Mouse (Mus musculus): Measurements from ENCODE around the gene Gm3336. TPM values are rescaled to one million over a fixed set of nuclear protein-coding genes. Genes with fewer than 3 reads are reported as not detected.

Gene Gm3336
- polyA plus RNA-seq, 1 experiment from 2014 or later = 0.15 TPM

- Histone ChIP-seq H3K27ac (ENCODE audit: low read depth, low read length) (no peak overlapping the region; the same call in 1 of the 2 replicates), H3K4me3 (ENCODE audit: low read depth, low read length) (no peak overlapping the region), H3K9ac (ENCODE audit: low read depth, low read length) (peak overlapping the region; percentile 46), H3K36me3 (ENCODE audit: control insufficient read depth, insufficient read depth, low read length) (peaks cover 24% of the 10 kb centered on the region), H3K27me3 (replicated peaks; ENCODE audit: control insufficient read depth, insufficient read depth, low read length) (no peaks in the 10 kb centered on the region), H3K9me3 (ENCODE audit: control insufficient read depth, low read length) (no peaks in the 10 kb centered on the region), H3K4me1 (replicated peaks; ENCODE audit: control insufficient read depth, insufficient read depth, low read length) (peaks cover 44% of the 10 kb centered on the region), H3K4me2 (peak overlapping the region; percentile 46)
- DNase-seq (ENCODE audit: low spot score) = no peak
- 90% methylated on average over 15 of the region's 15 CpGs for WGBS
- no peak for ATAC-seq (replicated peaks; ENCODE audit: low FRiP score)
Observed at GRCm38 (mm10) chr8:70677451-70678080, 40.8 kb upstream of the Gm3336 start.

GRCm38 (mm10) chr8:70678679-70679078 lies 39.7 kb upstream of the Gm3336 start:
- no peak overlapping the region for H3K4me3 ChIP-seq (ENCODE audit: low read depth, low read length)
- no peak overlapping the region for H3K4me2 ChIP-seq
- peaks cover 24% of the 10 kb centered on the region for H3K36me3 ChIP-seq (ENCODE audit: control insufficient read depth, insufficient read depth, low read length)
- no peaks in the 10 kb centered on the region for H3K9me3 ChIP-seq (ENCODE audit: control insufficient read depth, low read length)
- DNase-seq (ENCODE audit: low spot score) (no peak), ATAC-seq (replicated peaks; ENCODE audit: low FRiP score) (no peak)
- H3K27me3 ChIP-seq (replicated peaks; ENCODE audit: control insufficient read depth, insufficient read depth, low read length) = no peaks in the 10 kb centered on the region
- no peak overlapping the region for H3K27ac ChIP-seq (ENCODE audit: low read depth, low read length)
- peaks cover 45% of the 10 kb centered on the region for H3K4me1 ChIP-seq (replicated peaks; ENCODE audit: control insufficient read depth, insufficient read depth, low read length)
- no peak overlapping the region for H3K9ac ChIP-seq (ENCODE audit: low read depth, low read length)

GRCm38 (mm10) chr8:70679404-70679803 lies 38.9 kb upstream of the Gm3336 start:
- Histone ChIP-seq H3K27me3 (replicated peaks; ENCODE audit: control insufficient read depth, insufficient read depth, low read length) (no peaks in the 10 kb centered on the region), H3K4me1 (replicated peaks; ENCODE audit: control insufficient read depth, insufficient read depth, low read length) (peaks cover 40% of the 10 kb centered on the region), H3K36me3 (ENCODE audit: control insufficient read depth, insufficient read depth, low read length) (peaks cover 24% of the 10 kb centered on the region), H3K27ac (ENCODE audit: low read depth, low read length) (no peak overlapping the region), H3K4me3 (ENCODE audit: low read depth, low read length) (no peak overlapping the region), H3K9ac (ENCODE audit: low read depth, low read length) (peak overlapping the region; percentile 22; the same call in 1 of the 2 replicates), H3K4me2 (no peak overlapping the region), H3K9me3 (ENCODE audit: control insufficient read depth, low read length) (no peaks in the 10 kb centered on the region)
- WGBS = 95% methylated on average over 4 of the region's 4 CpGs
- ATAC-seq (replicated peaks; ENCODE audit: low FRiP score) (no peak), DNase-seq (ENCODE audit: low spot score) (no peak)

- H3K9me3 ChIP-seq (ENCODE audit: control insufficient read depth, low read length) = no peaks in the 10 kb centered on the region
- H3K27ac ChIP-seq (ENCODE audit: low read depth, low read length) = no peak overlapping the region
- H3K4me2 ChIP-seq = no peak overlapping the region
- WGBS = 75% methylated on average over 3 of the region's 3 CpGs
- H3K36me3 ChIP-seq (ENCODE audit: control insufficient read depth, insufficient read depth, low read length) = peaks cover 24% of the 10 kb centered on the region
- ATAC-seq (replicated peaks; ENCODE audit: low FRiP score) = no peak
- no peak overlapping the region for H3K4me3 ChIP-seq (ENCODE audit: low read depth, low read length)
- no peaks in the 10 kb centered on the region for H3K27me3 ChIP-seq (replicated peaks; ENCODE audit: control insufficient read depth, insufficient read depth, low read length)
- H3K4me1 ChIP-seq (replicated peaks; ENCODE audit: control insufficient read depth, insufficient read depth, low read length) = peaks cover 34% of the 10 kb centered on the region
- H3K9ac ChIP-seq (ENCODE audit: low read depth, low read length) = no peak overlapping the region
- no peak for DNase-seq (ENCODE audit: low spot score)
Observed at GRCm38 (mm10) chr8:70680039-70680438, 38.3 kb upstream of the Gm3336 start.

GRCm38 (mm10) chr8:70681410-70681809 lies 36.9 kb upstream of the Gm3336 start:
- Histone ChIP-seq H3K36me3 (ENCODE audit: control insufficient read depth, insufficient read depth, low read length) (peaks cover 23% of the 10 kb centered on the region), H3K4me3 (ENCODE audit: low read depth, low read length) (no peak overlapping the region), H3K27me3 (replicated peaks; ENCODE audit: control insufficient read depth, insufficient read depth, low read length) (no peaks in the 10 kb centered on the region), H3K9ac (ENCODE audit: low read depth, low read length) (no peak overlapping the region), H3K4me2 (no peak overlapping the region), H3K4me1 (replicated peaks; ENCODE audit: control insufficient read depth, insufficient read depth, low read length) (peaks cover 25% of the 10 kb centered on the region), H3K27ac (ENCODE audit: low read depth, low read length) (no peak overlapping the region), H3K9me3 (ENCODE audit: control insufficient read depth, low read length) (no peaks in the 10 kb centered on the region)
- DNase-seq (ENCODE audit: low spot score) (no peak), ATAC-seq (replicated peaks; ENCODE audit: low FRiP score) (no peak)
- 53% methylated on average over 3 of the region's 3 CpGs for WGBS

GRCm38 (mm10) chr8:70682193-70682592 lies 36.1 kb upstream of the Gm3336 start:
- Histone ChIP-seq H3K27me3 (replicated peaks; ENCODE audit: control insufficient read depth, insufficient read depth, low read length) (no peaks in the 10 kb centered on the region), H3K27ac (ENCODE audit: low read depth, low read length) (no peak overlapping the region), H3K9ac (ENCODE audit: low read depth, low read length) (no peak overlapping the region), H3K4me1 (replicated peaks; ENCODE audit: control insufficient read depth, insufficient read depth, low read length) (peaks cover 21% of the 10 kb centered on the region), H3K9me3 (ENCODE audit: control insufficient read depth, low read length) (no peaks in the 10 kb centered on the region), H3K4me3 (ENCODE audit: low read depth, low read length) (no peak overlapping the region), H3K36me3 (ENCODE audit: control insufficient read depth, insufficient read depth, low read length) (peaks cover 22% of the 10 kb centered on the region), H3K4me2 (peak overlapping the region; percentile 4)
- no peak for DNase-seq (ENCODE audit: low spot score)
- WGBS = 11% methylated on average over 19 of the region's 19 CpGs
- no peak for ATAC-seq (replicated peaks; ENCODE audit: low FRiP score)

- H3K9me3 ChIP-seq (ENCODE audit: control insufficient read depth, low read length) = no peaks in the 10 kb centered on the region
- no peak overlapping the region for H3K4me2 ChIP-seq
- no peak overlapping the region for H3K4me3 ChIP-seq (ENCODE audit: low read depth, low read length)
- no peak overlapping the region for H3K27ac ChIP-seq (ENCODE audit: low read depth, low read length)
- 53% methylated on average over 3 of the region's 3 CpGs for WGBS
- H3K4me1 ChIP-seq (replicated peaks; ENCODE audit: control insufficient read depth, insufficient read depth, low read length) = peaks cover 16% of the 10 kb centered on the region
- H3K9ac ChIP-seq (ENCODE audit: low read depth, low read length) = no peak overlapping the region
- no peaks in the 10 kb centered on the region for H3K27me3 ChIP-seq (replicated peaks; ENCODE audit: control insufficient read depth, insufficient read depth, low read length)
- ATAC-seq (replicated peaks; ENCODE audit: low FRiP score) (no peak), DNase-seq (ENCODE audit: low spot score) (no peak)
- peaks cover 20% of the 10 kb centered on the region for H3K36me3 ChIP-seq (ENCODE audit: control insufficient read depth, insufficient read depth, low read length)
Observed at GRCm38 (mm10) chr8:70682692-70683091, 35.7 kb upstream of the Gm3336 start.

- no peak overlapping the region for H3K9ac ChIP-seq (ENCODE audit: low read depth, low read length)
- ATAC-seq (replicated peaks; ENCODE audit: low FRiP score) (no peak), DNase-seq (ENCODE audit: low spot score) (no peak)
- peaks cover 4% of the 10 kb centered on the region for H3K36me3 ChIP-seq (ENCODE audit: control insufficient read depth, insufficient read depth, low read length)
- peaks cover 11% of the 10 kb centered on the region for H3K4me1 ChIP-seq (replicated peaks; ENCODE audit: control insufficient read depth, insufficient read depth, low read length)
- 61% methylated on average over 7 of the region's 7 CpGs for WGBS
- no peak overlapping the region for H3K4me3 ChIP-seq (ENCODE audit: low read depth, low read length)
- no peak overlapping the region for H3K27ac ChIP-seq (ENCODE audit: low read depth, low read length)
- no peaks in the 10 kb centered on the region for H3K27me3 ChIP-seq (replicated peaks; ENCODE audit: control insufficient read depth, insufficient read depth, low read length)
- no peaks in the 10 kb centered on the region for H3K9me3 ChIP-seq (ENCODE audit: control insufficient read depth, low read length)
- no peak overlapping the region for H3K4me2 ChIP-seq
Observed at GRCm38 (mm10) chr8:70684291-70684690, 34.1 kb upstream of the Gm3336 start.

- H3K27ac ChIP-seq (ENCODE audit: low read depth, low read length) = no peak overlapping the region
- no peak for DNase-seq (ENCODE audit: low spot score)
Observed at GRCm38 (mm10) chr8:70687576-70687975, 30.8 kb upstream of the Gm3336 start.

More at GRCm38 (mm10) chr8:70687576-70687975, 30.8 kb upstream of the Gm3336 start:
- peaks cover 13% of the 10 kb centered on the region for H3K4me1 ChIP-seq (replicated peaks; ENCODE audit: control insufficient read depth, insufficient read depth, low read length)
- WGBS = 80% methylated on average over 8 of the region's 8 CpGs
- no peaks in the 10 kb centered on the region for H3K27me3 ChIP-seq (replicated peaks; ENCODE audit: control insufficient read depth, insufficient read depth, low read length)
- H3K9ac ChIP-seq (ENCODE audit: low read depth, low read length) = no peak overlapping the region
- no peaks in the 10 kb centered on the region for H3K36me3 ChIP-seq (ENCODE audit: control insufficient read depth, insufficient read depth, low read length)
- H3K4me2 ChIP-seq = no peak overlapping the region
- H3K9me3 ChIP-seq (ENCODE audit: control insufficient read depth, low read length) = no peaks in the 10 kb centered on the region
- ATAC-seq (replicated peaks; ENCODE audit: low FRiP score) = no peak
- H3K4me3 ChIP-seq (ENCODE audit: low read depth, low read length) = no peak overlapping the region

Data from liver, embryonic 11.5 days (tissue).